Mouse (Mus musculus): ENCODE data around the gene Eif4g3. TPM values are rescaled to one million over a fixed set of nuclear protein-coding genes. Genes with fewer than 3 reads are reported as not detected.

Gene Eif4g3
- polyA plus RNA-seq, 1 experiment from 2014 or later = 37.0 TPM

GRCm38 (mm10) chr4:138124046-138124445 lies 131.2 kb downstream of the Eif4g3 start:
- Histone ChIP-seq H3K9me3 (ENCODE audit: control insufficient read depth, low read length) (no peaks in the 10 kb centered on the region), H3K9ac (ENCODE audit: low read length) (no peak overlapping the region), H3K4me2 (ENCODE audit: low read length) (no peak overlapping the region), H3K27ac (ENCODE audit: low read depth) (no peak overlapping the region), H3K36me3 (ENCODE audit: control insufficient read depth, insufficient read depth, low read length) (peaks cover 56% of the 10 kb centered on the region), H3K27me3 (replicated peaks; ENCODE audit: control insufficient read depth, insufficient read depth, low read length) (no peaks in the 10 kb centered on the region), H3K4me3 (ENCODE audit: low read depth, low read length) (no peak overlapping the region), H3K4me1 (replicated peaks; ENCODE audit: control insufficient read depth, insufficient read depth, low read length) (peaks cover 11% of the 10 kb centered on the region)
- DNase-seq (ENCODE audit: low spot score) (no peak), ATAC-seq (replicated peaks; ENCODE audit: low FRiP score, low TSS enrichment, low read depth) (no peak)
- WGBS = 63% methylated on average over 7 of the region's 7 CpGs

GRCm38 (mm10) chr4:138127371-138127770 lies 134.5 kb downstream of the Eif4g3 start:
- Histone ChIP-seq H3K4me3 (ENCODE audit: low read depth, low read length) (no peak overlapping the region), H3K9me3 (ENCODE audit: control insufficient read depth, low read length) (no peaks in the 10 kb centered on the region), H3K4me2 (ENCODE audit: low read length) (no peak overlapping the region), H3K36me3 (ENCODE audit: control insufficient read depth, insufficient read depth, low read length) (peaks cover 50% of the 10 kb centered on the region), H3K4me1 (replicated peaks; ENCODE audit: control insufficient read depth, insufficient read depth, low read length) (peaks cover 11% of the 10 kb centered on the region), H3K9ac (ENCODE audit: low read length) (no peak overlapping the region), H3K27me3 (replicated peaks; ENCODE audit: control insufficient read depth, insufficient read depth, low read length) (no peaks in the 10 kb centered on the region), H3K27ac (ENCODE audit: low read depth) (no peak overlapping the region)
- ATAC-seq (replicated peaks; ENCODE audit: low FRiP score, low TSS enrichment, low read depth) = no peak
- no peak for DNase-seq (ENCODE audit: low spot score)
- 94% methylated on average over 5 of the region's 5 CpGs for WGBS

GRCm38 (mm10) chr4:138127781-138128180 lies 135.0 kb downstream of the Eif4g3 start:
- Histone ChIP-seq H3K4me1 (replicated peaks; ENCODE audit: control insufficient read depth, insufficient read depth, low read length) (peaks cover 11% of the 10 kb centered on the region), H3K9me3 (ENCODE audit: control insufficient read depth, low read length) (no peaks in the 10 kb centered on the region), H3K9ac (ENCODE audit: low read length) (no peak overlapping the region), H3K4me3 (ENCODE audit: low read depth, low read length) (no peak overlapping the region), H3K27me3 (replicated peaks; ENCODE audit: control insufficient read depth, insufficient read depth, low read length) (no peaks in the 10 kb centered on the region), H3K27ac (ENCODE audit: low read depth) (no peak overlapping the region), H3K4me2 (ENCODE audit: low read length) (no peak overlapping the region), H3K36me3 (ENCODE audit: control insufficient read depth, insufficient read depth, low read length) (peaks cover 53% of the 10 kb centered on the region)
- no peak for DNase-seq (ENCODE audit: low spot score)
- 90% methylated on average over 7 of the region's 7 CpGs for WGBS
- no peak for ATAC-seq (replicated peaks; ENCODE audit: low FRiP score, low TSS enrichment, low read depth)

- 80% methylated on average over 2 of the region's 2 CpGs for WGBS
- no peaks in the 10 kb centered on the region for H3K9me3 ChIP-seq (ENCODE audit: control insufficient read depth, low read length)
- peaks cover 66% of the 10 kb centered on the region for H3K36me3 ChIP-seq (ENCODE audit: control insufficient read depth, insufficient read depth, low read length)
- ATAC-seq (replicated peaks; ENCODE audit: low FRiP score, low TSS enrichment, low read depth) (no peak), DNase-seq (ENCODE audit: low spot score) (no peak)
- H3K27me3 ChIP-seq (replicated peaks; ENCODE audit: control insufficient read depth, insufficient read depth, low read length) = no peaks in the 10 kb centered on the region
- H3K9ac ChIP-seq (ENCODE audit: low read length) = no peak overlapping the region
- no peak overlapping the region for H3K27ac ChIP-seq (ENCODE audit: low read depth)
- no peaks in the 10 kb centered on the region for H3K4me1 ChIP-seq (replicated peaks; ENCODE audit: control insufficient read depth, insufficient read depth, low read length)
- H3K4me3 ChIP-seq (ENCODE audit: low read depth, low read length) = no peak overlapping the region
- no peak overlapping the region for H3K4me2 ChIP-seq (ENCODE audit: low read length)
Observed at GRCm38 (mm10) chr4:138130149-138130548, 137.3 kb downstream of the Eif4g3 start.

GRCm38 (mm10) chr4:138131226-138131625 lies 138.4 kb downstream of the Eif4g3 start:
- DNase-seq (ENCODE audit: low spot score) = no peak
- H3K4me2 ChIP-seq (ENCODE audit: low read length) = no peak overlapping the region
- no peak overlapping the region for H3K9ac ChIP-seq (ENCODE audit: low read length)
- H3K9me3 ChIP-seq (ENCODE audit: control insufficient read depth, low read length) = no peaks in the 10 kb centered on the region
- peaks cover 56% of the 10 kb centered on the region for H3K36me3 ChIP-seq (ENCODE audit: control insufficient read depth, insufficient read depth, low read length)
- no peak for ATAC-seq (replicated peaks; ENCODE audit: low FRiP score, low TSS enrichment, low read depth)
- H3K4me1 ChIP-seq (replicated peaks; ENCODE audit: control insufficient read depth, insufficient read depth, low read length) = peaks cover 2% of the 10 kb centered on the region
- H3K27ac ChIP-seq (ENCODE audit: low read depth) = no peak overlapping the region
- 75% methylated on average over 9 of the region's 9 CpGs for WGBS
- no peak overlapping the region for H3K4me3 ChIP-seq (ENCODE audit: low read depth, low read length)
- no peaks in the 10 kb centered on the region for H3K27me3 ChIP-seq (replicated peaks; ENCODE audit: control insufficient read depth, insufficient read depth, low read length)

- Histone ChIP-seq H3K9ac (ENCODE audit: low read length) (no peak overlapping the region), H3K4me3 (ENCODE audit: low read depth, low read length) (no peak overlapping the region), H3K9me3 (ENCODE audit: control insufficient read depth, low read length) (no peaks in the 10 kb centered on the region), H3K27me3 (replicated peaks; ENCODE audit: control insufficient read depth, insufficient read depth, low read length) (no peaks in the 10 kb centered on the region), H3K4me2 (ENCODE audit: low read length) (no peak overlapping the region), H3K36me3 (ENCODE audit: control insufficient read depth, insufficient read depth, low read length) (peaks cover 51% of the 10 kb centered on the region), H3K27ac (ENCODE audit: low read depth) (no peak overlapping the region), H3K4me1 (replicated peaks; ENCODE audit: control insufficient read depth, insufficient read depth, low read length) (peaks cover 5% of the 10 kb centered on the region)
- DNase-seq (ENCODE audit: low spot score) (no peak), ATAC-seq (replicated peaks; ENCODE audit: low FRiP score, low TSS enrichment, low read depth) (no peak)
- 87% methylated on average over 3 of the region's 3 CpGs for WGBS
Observed at GRCm38 (mm10) chr4:138131716-138132115, 138.9 kb downstream of the Eif4g3 start.

GRCm38 (mm10) chr4:138133360-138133759 lies 140.5 kb downstream of the Eif4g3 start:
- Histone ChIP-seq H3K36me3 (ENCODE audit: control insufficient read depth, insufficient read depth, low read length) (peaks cover 43% of the 10 kb centered on the region), H3K4me2 (ENCODE audit: low read length) (no peak overlapping the region), H3K9me3 (ENCODE audit: control insufficient read depth, low read length) (no peaks in the 10 kb centered on the region), H3K27me3 (replicated peaks; ENCODE audit: control insufficient read depth, insufficient read depth, low read length) (no peaks in the 10 kb centered on the region), H3K27ac (ENCODE audit: low read depth) (no peak overlapping the region), H3K9ac (ENCODE audit: low read length) (no peak overlapping the region), H3K4me1 (replicated peaks; ENCODE audit: control insufficient read depth, insufficient read depth, low read length) (peaks cover 13% of the 10 kb centered on the region), H3K4me3 (ENCODE audit: low read depth, low read length) (no peak overlapping the region)
- DNase-seq (ENCODE audit: low spot score) = no peak
- 93% methylated on average over 9 of the region's 9 CpGs for WGBS
- ATAC-seq (replicated peaks; ENCODE audit: low FRiP score, low TSS enrichment, low read depth) = no peak

- Histone ChIP-seq H3K4me1 (replicated peaks; ENCODE audit: control insufficient read depth, insufficient read depth, low read length) (peaks cover 21% of the 10 kb centered on the region), H3K4me2 (ENCODE audit: low read length) (no peak overlapping the region), H3K9ac (ENCODE audit: low read length) (no peak overlapping the region), H3K36me3 (ENCODE audit: control insufficient read depth, insufficient read depth, low read length) (peaks cover 27% of the 10 kb centered on the region), H3K27me3 (replicated peaks; ENCODE audit: control insufficient read depth, insufficient read depth, low read length) (no peaks in the 10 kb centered on the region), H3K9me3 (ENCODE audit: control insufficient read depth, low read length) (no peaks in the 10 kb centered on the region), H3K4me3 (ENCODE audit: low read depth, low read length) (no peak overlapping the region), H3K27ac (ENCODE audit: low read depth) (no peak overlapping the region)
- ATAC-seq (replicated peaks; ENCODE audit: low FRiP score, low TSS enrichment, low read depth) = no peak
- DNase-seq (ENCODE audit: low spot score) = no peak
- WGBS = 71% methylated on average over 4 of the region's 4 CpGs
Observed at GRCm38 (mm10) chr4:138137336-138137735, 144.5 kb downstream of the Eif4g3 start.

- DNase-seq (ENCODE audit: low spot score) = no peak
- H3K4me1 ChIP-seq (replicated peaks; ENCODE audit: control insufficient read depth, insufficient read depth, low read length) = peaks cover 21% of the 10 kb centered on the region
- no peak overlapping the region for H3K4me3 ChIP-seq (ENCODE audit: low read depth, low read length)
- H3K27me3 ChIP-seq (replicated peaks; ENCODE audit: control insufficient read depth, insufficient read depth, low read length) = no peaks in the 10 kb centered on the region
- H3K27ac ChIP-seq (ENCODE audit: low read depth) = no peak overlapping the region
- no peaks in the 10 kb centered on the region for H3K9me3 ChIP-seq (ENCODE audit: control insufficient read depth, low read length)
- no peak overlapping the region for H3K4me2 ChIP-seq (ENCODE audit: low read length)
- peaks cover 24% of the 10 kb centered on the region for H3K36me3 ChIP-seq (ENCODE audit: control insufficient read depth, insufficient read depth, low read length)
- WGBS = 74% methylated on average over 17 of the region's 17 CpGs
- ATAC-seq (replicated peaks; ENCODE audit: low FRiP score, low TSS enrichment, low read depth) = no peak
- no peak overlapping the region for H3K9ac ChIP-seq (ENCODE audit: low read length)
Observed at GRCm38 (mm10) chr4:138137804-138138203, 145.0 kb downstream of the Eif4g3 start.
